Mouse (Mus musculus) stomach, embryonic 14.5 days (tissue): ENCODE measurements around the gene Paxbp1. TPM values are rescaled to one million over a fixed set of nuclear protein-coding genes. Genes with fewer than 3 reads are reported as not detected.
A peak's percentile ranks its signal among the peaks of the same experiment; 100 is the strongest.
"Not testable (repeated sequence)": the region's sequence is repeated elsewhere in the genome, so short reads cannot be mapped to it uniquely, and the experiment has no call there.

Experiments
- ATAC-seq: fragments of 200-750 bp; cut with Nextera tagmentation; 2 replicates; pipeline ENCODE4 v1.8.0; 2017; ENCODE audit warnings: low read depth, moderate TSS enrichment; ENCODE audit not compliant: insufficient number of reproducible peaks, insufficient read depth, low FRiP score
- H3K27ac ChIP-seq: fragments of 300-500 bp; sonication (generic); 2 replicates; pipeline ENCODE4 v1.5.1; 2014; ENCODE audit warnings: mild to moderate bottlenecking, low read length, moderate library complexity, mixed read lengths
- H3K27me3 ChIP-seq: fragments of 300-500 bp; sonication (generic); 2 replicates; pipeline ENCODE4 v1.6.1; 2014; ENCODE audit warnings: low read length, control low read depth, mixed read lengths; ENCODE audit not compliant: control insufficient read depth, insufficient read depth
- H3K36me3 ChIP-seq: fragments of 300-500 bp; sonication (generic); 2 replicates; pipeline ENCODE4 v1.6.1; 2014; ENCODE audit warnings: mild to moderate bottlenecking, control low read depth, low read length, moderate library complexity, mixed read lengths; ENCODE audit not compliant: control insufficient read depth, insufficient read depth
- H3K4me1 ChIP-seq: fragments of 300-500 bp; sonication (generic); 2 replicates; pipeline ENCODE4 v1.6.1; 2014; ENCODE audit warnings: low read length, control low read depth, mixed read lengths; ENCODE audit not compliant: control insufficient read depth, insufficient read depth
- H3K4me2 ChIP-seq: fragments of 300-500 bp; sonication (generic); replicated peaks from 2 replicates; pipeline ENCODE4 v1.6.1; 2014; ENCODE audit warnings: low read depth, low read length, control low read depth
- H3K4me3 ChIP-seq: fragments of 300-500 bp; sonication (generic); 2 replicates; pipeline ENCODE4 v1.5.1; 2014; ENCODE audit warnings: low read depth, low read length, control low read depth
- H3K9ac ChIP-seq: fragments of 300-500 bp; sonication (generic); replicated peaks from 2 replicates; pipeline ENCODE4 v1.6.1; 2014; ENCODE audit warnings: low read depth, mild to moderate bottlenecking, control low read depth, low read length, moderate library complexity, mixed read lengths
- H3K9me3 ChIP-seq: fragments of 300-500 bp; sonication (generic); 2 replicates; pipeline ENCODE4 v1.6.1; 2016; ENCODE audit warnings: low read depth, low read length, control low read depth; ENCODE audit not compliant: control insufficient read depth
- WGBS: fragments of 180-500 bp; shearing (Covaris S2); extraction: QIAGEN DNeasy Blood & Tissue Kit; methylation state at CpG from one replicate; pipeline ENCODE4 v1.1.7; 2014; 5-methylcytosine and 5-hydroxymethylcytosine counted together
- polyA plus RNA-seq: library from polyadenylated mRNA; unstranded; fragments of >200 nt; fragmentation: Nextera tagmentation; extraction: Ambion mirVana; gene quantifications from 2 replicates; pipeline ENCODE4 v1.2.1, GENCODE M21; 2014

The Paxbp1 gene
- polyA plus RNA-seq, 1 experiment from 2014 or later: 81.9 TPM

- H3K4me3 ChIP-seq, H3K9me3 ChIP-seq, H3K4me1 ChIP-seq, H3K9ac ChIP-seq, H3K27me3 ChIP-seq, H3K27ac ChIP-seq, ATAC-seq, H3K36me3 ChIP-seq, H3K4me2 ChIP-seq: not testable (repeated sequence)
- 82% methylated on average over 8 of the region's 8 CpGs for WGBS
These were observed 31.1 kb upstream of the Paxbp1 start for GRCm38 (mm10) chr16:91075423-91075822.

GRCm38 (mm10) chr16:91073163-91073892 lies 29.0 kb upstream of the Paxbp1 start:
- Histone ChIP-seq H3K4me3 (no peak overlapping the region), H3K27me3 (no peaks in the 10 kb centered on the region), H3K36me3 (no peaks in the 10 kb centered on the region), H3K27ac (no peak overlapping the region), H3K9me3 (no peaks in the 10 kb centered on the region), H3K9ac (no peak overlapping the region), H3K4me2 (peak overlapping the region; percentile 26; the same call in 1 of the 2 replicates), H3K4me1 (no peaks in the 10 kb centered on the region)
- 32% methylated on average over 20 of the region's 24 CpGs for WGBS
- ATAC-seq: peak; percentile 95

- ATAC-seq: no peak
- no peaks in the 10 kb centered on the region for H3K27me3 ChIP-seq
- 89% methylated on average over 1 of the region's 1 CpGs for WGBS
These were observed 27.9 kb upstream of the Paxbp1 start for GRCm38 (mm10) chr16:91072256-91072655.

GRCm38 (mm10) chr16:91068969-91069368 lies 24.6 kb upstream of the Paxbp1 start:
- WGBS: 20% methylated on average over 12 of the region's 12 CpGs
- Histone ChIP-seq H3K4me2 (0 out of 2 replicates have a peak overlapping the region, but pooled peaks have one; percentile 24), H3K27me3 (no peaks in the 10 kb centered on the region)

More at GRCm38 (mm10) chr16:91072256-91072655, 27.9 kb upstream of the Paxbp1 start:
- no peak overlapping the region for H3K4me2 ChIP-seq
- no peaks in the 10 kb centered on the region for H3K4me1 ChIP-seq
- H3K27ac ChIP-seq: no peak overlapping the region
- H3K36me3 ChIP-seq: no peaks in the 10 kb centered on the region
- no peaks in the 10 kb centered on the region for H3K9me3 ChIP-seq
- no peak overlapping the region for H3K4me3 ChIP-seq
- H3K9ac ChIP-seq: no peak overlapping the region

GRCm38 (mm10) chr16:91067122-91067521 lies 22.8 kb upstream of the Paxbp1 start:
- no peak for ATAC-seq
- WGBS: 94% methylated on average over 1 of the region's 1 CpGs

More at GRCm38 (mm10) chr16:91068969-91069368, 24.6 kb upstream of the Paxbp1 start:
- no peaks in the 10 kb centered on the region for H3K36me3 ChIP-seq
- peak; percentile 63; the same call in 1 of the 2 replicates for ATAC-seq
- H3K9ac ChIP-seq: no peak overlapping the region
- H3K4me1 ChIP-seq: no peaks in the 10 kb centered on the region
- no peak overlapping the region for H3K4me3 ChIP-seq
- no peak overlapping the region for H3K27ac ChIP-seq
- H3K9me3 ChIP-seq: no peaks in the 10 kb centered on the region

GRCm38 (mm10) chr16:91064583-91065365 lies 20.4 kb upstream of the Paxbp1 start:
- H3K4me2 ChIP-seq: no peak overlapping the region
- no peak overlapping the region for H3K4me3 ChIP-seq
- H3K9me3 ChIP-seq: no peaks in the 10 kb centered on the region
- ATAC-seq: no peak
- no peaks in the 10 kb centered on the region for H3K36me3 ChIP-seq
- no peak overlapping the region for H3K27ac ChIP-seq
- no peak overlapping the region for H3K9ac ChIP-seq
- no peaks in the 10 kb centered on the region for H3K27me3 ChIP-seq
- H3K4me1 ChIP-seq: no peaks in the 10 kb centered on the region
- WGBS: 82% methylated on average over 12 of the region's 12 CpGs

More at GRCm38 (mm10) chr16:91067122-91067521, 22.8 kb upstream of the Paxbp1 start:
- H3K4me3 ChIP-seq: no peak overlapping the region
- H3K4me2 ChIP-seq: no peak overlapping the region
- H3K27ac ChIP-seq: no peak overlapping the region
- H3K9me3 ChIP-seq: no peaks in the 10 kb centered on the region
- no peaks in the 10 kb centered on the region for H3K4me1 ChIP-seq
- no peaks in the 10 kb centered on the region for H3K27me3 ChIP-seq
- no peak overlapping the region for H3K9ac ChIP-seq
- H3K36me3 ChIP-seq: no peaks in the 10 kb centered on the region

GRCm38 (mm10) chr16:91063786-91064185 lies 19.4 kb upstream of the Paxbp1 start:
- Histone ChIP-seq H3K9me3 (no peaks in the 10 kb centered on the region), H3K27me3 (no peaks in the 10 kb centered on the region), H3K36me3 (no peaks in the 10 kb centered on the region), H3K4me2 (no peak overlapping the region), H3K4me3 (no peak overlapping the region), H3K27ac (no peak overlapping the region), H3K4me1 (no peaks in the 10 kb centered on the region), H3K9ac (no peak overlapping the region)
- no peak for ATAC-seq
- 88% methylated on average over 10 of the region's 10 CpGs for WGBS

GRCm38 (mm10) chr16:91061531-91062318 lies 17.4 kb upstream of the Paxbp1 start:
- no peak for ATAC-seq
- Histone ChIP-seq H3K36me3 (no peaks in the 10 kb centered on the region), H3K27ac (no peak overlapping the region), H3K4me3 (no peak overlapping the region), H3K27me3 (no peaks in the 10 kb centered on the region), H3K4me1 (no peaks in the 10 kb centered on the region), H3K9me3 (no peaks in the 10 kb centered on the region), H3K9ac (no peak overlapping the region), H3K4me2 (no peak overlapping the region)
- WGBS: 68% methylated on average over 13 of the region's 13 CpGs
